Mouse (Mus musculus): Measurements from ENCODE around the gene Iglon5.

DNA sequence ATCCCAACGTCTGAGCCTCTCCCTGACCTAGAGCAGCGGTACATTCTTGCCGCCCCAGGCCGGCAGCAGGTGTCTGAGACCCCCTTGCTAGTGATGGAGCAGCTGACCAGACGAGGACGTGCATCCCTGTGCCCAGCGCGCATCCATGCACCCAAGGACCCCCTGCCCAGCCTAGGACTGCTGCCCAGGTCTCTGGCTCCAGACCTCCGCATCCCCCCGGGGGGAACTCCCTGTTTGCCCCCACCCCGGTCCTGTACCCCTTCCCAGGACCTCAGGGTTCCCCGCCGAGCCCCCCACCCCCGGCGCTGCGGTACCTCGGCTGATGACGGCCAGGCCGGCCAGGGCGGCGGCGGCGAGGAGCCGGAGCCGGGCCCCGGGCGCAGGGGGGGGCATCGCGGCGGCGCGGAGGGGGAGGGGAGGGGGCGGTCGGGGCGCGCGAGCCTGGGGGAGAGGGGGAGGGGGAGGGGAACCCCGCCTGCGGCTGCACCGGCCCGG lies at the start of gene Iglon5:
- TF ChIP-seq CTCF (IDR thresholded peaks at IDR 0.05): no peak
- no peak for TF ChIP-seq EP300 (IDR thresholded peaks at IDR 0.05)
